Mouse (Mus musculus) ES-E14 (cell line): ENCODE data around the gene Tmem30c. TPM values are rescaled to one million over a fixed set of nuclear protein-coding genes. Genes with fewer than 3 reads are reported as not detected.
"Not testable (repeated sequence)": the region's sequence is repeated elsewhere in the genome, so short reads cannot be mapped to it uniquely, and the experiment has no call there.

Source experiments
- DNase-seq: peaks from one replicate; pipeline ENCODE4 v3.0.0-alpha.2; 2013; ENCODE audit warnings: low read depth, low spot score
- H3K27ac ChIP-seq: 2 replicates; pipeline ENCODE4 v1.5.1; 2012; ENCODE audit warnings: low read depth, mild to moderate bottlenecking, low read length, moderate library complexity, mixed read lengths; ENCODE audit not compliant: poor library complexity, insufficient read depth, severe bottlenecking
- H3K36me3 ChIP-seq: 2 replicates; pipeline ENCODE4 v1.6.1; 2012; ENCODE audit warnings: mild to moderate bottlenecking, low read length, moderate library complexity, mixed read lengths; ENCODE audit not compliant: control insufficient read depth, poor library complexity, insufficient read depth, severe bottlenecking
- H3K4me1 ChIP-seq, 2 experiments: fragments of 150-350 bp in 1 of 2; sonication (generic) in 1 of 2; 2 replicates each; pipeline ENCODE4 v1.6.1; 2012; ENCODE audit warnings: low read length in 2 of 2, mild to moderate bottlenecking in 1 of 2, mixed read lengths in 1 of 2; ENCODE audit not compliant: control insufficient read depth in 2 of 2, insufficient read depth in 2 of 2, poor library complexity in 1 of 2
- H3K4me3 ChIP-seq, 2 experiments: fragments of 150-350 bp in 1 of 2; sonication (generic) in 1 of 2; 2 replicates each; pipeline ENCODE4 v1.5.1; 2012; ENCODE audit warnings: low read length in 2 of 2, low read depth in 1 of 2, mild to moderate bottlenecking in 1 of 2, mixed read lengths in 1 of 2; ENCODE audit not compliant: insufficient read depth in 1 of 2, poor library complexity in 1 of 2, severe bottlenecking in 1 of 2
- H3K9ac ChIP-seq: 2 replicates; pipeline ENCODE4 v1.6.1; 2012; ENCODE audit warnings: low read depth, mild to moderate bottlenecking, low read length, mixed read lengths; ENCODE audit not compliant: poor library complexity, insufficient read depth, severe bottlenecking
- H3K9me3 ChIP-seq: fragments of 150-350 bp; sonication (generic); 2 replicates; pipeline ENCODE4 v1.6.1; 2012; ENCODE audit warnings: low read depth, mild to moderate bottlenecking, low read length; ENCODE audit not compliant: control insufficient read depth, insufficient read depth
- CHD2 ChIP-seq: IDR thresholded peaks from 2 replicates; pipeline ENCODE4 v1.6.1; 2014; ENCODE audit warnings: mild to moderate bottlenecking, low read depth, low read length, inconsistent platforms
- HCFC1 ChIP-seq: IDR thresholded peaks from 2 replicates; pipeline ENCODE4 v1.6.1; 2012; ENCODE audit warnings: low read length, inconsistent platforms, borderline replicate concordance; ENCODE audit not compliant: insufficient read depth
- MAFK ChIP-seq: IDR thresholded peaks from 2 replicates; pipeline ENCODE4 v1.6.1; 2014; ENCODE audit warnings: mild to moderate bottlenecking, low read depth, low read length, inconsistent platforms; ENCODE audit not compliant: insufficient read depth
- ZC3H11A ChIP-seq: IDR thresholded peaks from 2 replicates; pipeline ENCODE4 v1.6.1; 2012; ENCODE audit warnings: low read depth, mild to moderate bottlenecking, inconsistent platforms, low read length, borderline replicate concordance
- ZNF384 ChIP-seq: IDR thresholded peaks from 2 replicates; pipeline ENCODE4 v1.6.1; 2012; ENCODE audit warnings: low read depth, low read length, inconsistent platforms
- in situ Hi-C, 2 experiments: fragments of 600-800 bp; cut with MboI; formaldehyde crosslinking; loops; one replicate each; pipeline ENCODE4 v1.15.1; 2025; ENCODE audit warnings: low sequenced_read_pairs in 2 of 2, inconsistent platforms in 1 of 2; ENCODE audit not compliant: unreplicated experiment in 2 of 2
- total RNA-seq: library from RNA; depleted of rRNA; stranded (reverse); fragments of 300-350 nt; gene quantifications from 2 replicates; pipeline ENCODE4 v1.2.3, GENCODE M21; 2012

Gene Tmem30c
- total RNA-seq, 1 experiment, result 0.04 TPM

- no peak overlapping the region for H3K9ac ChIP-seq
- H3K9me3 ChIP-seq, result no peaks in the 10 kb centered on the region
- DNase-seq, result no peak
- in situ Hi-C loops, result loop anchor here in 1 of 2 experiments (25.0 kb wide), 1 partner anchor 351 kb away; no protein-coding TSS in a partner anchor
- no peak overlapping the region for H3K27ac ChIP-seq
- no peaks in the 10 kb centered on the region for H3K36me3 ChIP-seq
- H3K4me1 ChIP-seq, result no peaks in the 10 kb centered on the region; a peak in 1 of 4 replicates
- no peak overlapping the region for H3K4me3 ChIP-seq
- TF ChIP-seq HCFC1, result no peak
- TF ChIP-seq ZNF384, result no peak
- TF ChIP-seq ZC3H11A, result no peak
- no peak for TF ChIP-seq MAFK
- no peak for TF ChIP-seq CHD2
These were observed 56.7 kb downstream of the Tmem30c start for GRCm38 (mm10) chr16:57235871-57236510.

- not testable (repeated sequence) for H3K9ac ChIP-seq, H3K4me1 ChIP-seq, H3K27ac ChIP-seq, H3K9me3 ChIP-seq, DNase-seq, H3K36me3 ChIP-seq
- H3K4me3 ChIP-seq, result peak overlapping the region in 1 of 2 experiments; percentile 61; a peak in 2 of 4 replicates
- in situ Hi-C loops, result loop anchor here in 1 of 2 experiments (25.0 kb wide), 1 partner anchor 355 kb away; no protein-coding TSS in a partner anchor
These were observed 60.7 kb downstream of the Tmem30c start for GRCm38 (mm10) chr16:57231937-57232310.

- in situ Hi-C loops, result loop anchor here in 1 of 2 experiments (25.0 kb wide), 1 partner anchor 356 kb away; no protein-coding TSS in a partner anchor
- H3K36me3 ChIP-seq, result no peaks in the 10 kb centered on the region
- H3K9me3 ChIP-seq, result no peaks in the 10 kb centered on the region
- peak within 1 kb of the TSS; percentile 90 for H3K9ac ChIP-seq
- H3K4me1 ChIP-seq, result peaks cover 0 to 2% of the 10 kb centered on the region in 2 experiments; a peak in 2 of 4 replicates
- peak; percentile 89 for TF ChIP-seq HCFC1
- TF ChIP-seq ZC3H11A, result no peak
- TF ChIP-seq MAFK, result peak; percentile 3; the same call in 1 of the 2 replicates
- TF ChIP-seq CHD2, result no peak
- TF ChIP-seq ZNF384, result no peak
- peak within 1 kb of the TSS; percentile 90 to 99 for H3K4me3 ChIP-seq
- DNase-seq, result peak; percentile 99
- H3K27ac ChIP-seq, result peak within 1 kb of the TSS; percentile 8; the same call in 1 of the 2 replicates
These were observed 61.4 kb downstream of the Tmem30c start, which contains the start of gene Tbc1d23 for GRCm38 (mm10) chr16:57231089-57231936. TSS of gene Tbc1d23 (minus strand) at chr16:57231504.

GRCm38 (mm10) chr16:57226444-57226843 lies 66.2 kb downstream of the Tmem30c start:
- H3K4me1 ChIP-seq, result peaks cover 0 to 2% of the 10 kb centered on the region in 2 experiments; a peak in 1 of 4 replicates
- H3K36me3 ChIP-seq, result no peaks in the 10 kb centered on the region
- H3K9me3 ChIP-seq, result no peaks in the 10 kb centered on the region
- H3K27ac ChIP-seq, result no peak overlapping the region
- H3K9ac ChIP-seq, result no peak overlapping the region
- H3K4me3 ChIP-seq, result no peak overlapping the region
- TF ChIP-seq ZC3H11A (no peak), CHD2 (no peak), ZNF384 (no peak), MAFK (no peak), HCFC1 (no peak)
- in situ Hi-C loops, result loop anchor here in 1 of 2 experiments (25.0 kb wide), 1 partner anchor 361 kb away; no protein-coding TSS in a partner anchor
- no peak for DNase-seq
